Mouse (Mus musculus): ENCODE measurements around the gene Osbp. TPM values are rescaled to one million over a fixed set of nuclear protein-coding genes. Genes with fewer than 3 reads are reported as not detected.
"Not testable (repeated sequence)": the region's sequence is repeated elsewhere in the genome, so short reads cannot be mapped to it uniquely, and the experiment has no call there.

Gene Osbp
- polyA plus RNA-seq, 1 experiment from 2014 or later = 2.9 TPM

GRCm38 (mm10) chr19:11966201-11966636 is 478 bp downstream of the Osbp start:
- Histone ChIP-seq H3K4me3 (peak overlapping the region; percentile 89), H3K4me1 (replicated peaks) (peaks cover 17% of the 10 kb centered on the region), H3K9me3 (no peaks in the 10 kb centered on the region), H3K36me3 (peaks cover 22% of the 10 kb centered on the region), H3K27me3 (ENCODE audit: insufficient read depth, poor library complexity, severe bottlenecking) (no peaks in the 10 kb centered on the region), H3K27ac (peak overlapping the region; percentile 90)
- DNase-seq (ENCODE audit: low spot score) = peak; percentile 33
- WGBS = 1% methylated on average over 18 of the region's 18 CpGs

GRCm38 (mm10) chr19:11969155-11970050 is 3.7 kb downstream of the Osbp start:
- DNase-seq (ENCODE audit: low spot score) = no peak
- 90% methylated on average over 9 of the region's 9 CpGs for WGBS
- H3K27me3 ChIP-seq (ENCODE audit: insufficient read depth, poor library complexity, severe bottlenecking) = no peaks in the 10 kb centered on the region
- no peak overlapping the region for H3K4me3 ChIP-seq
- H3K4me1 ChIP-seq (replicated peaks) = peaks cover 17% of the 10 kb centered on the region
- no peaks in the 10 kb centered on the region for H3K9me3 ChIP-seq
- H3K36me3 ChIP-seq = peaks cover 54% of the 10 kb centered on the region
- no peak overlapping the region for H3K27ac ChIP-seq

- Histone ChIP-seq H3K27me3 (ENCODE audit: insufficient read depth, poor library complexity, severe bottlenecking) (no peaks in the 10 kb centered on the region), H3K36me3 (peaks cover 91% of the 10 kb centered on the region), H3K4me1 (replicated peaks) (no peaks in the 10 kb centered on the region), H3K4me3 (no peak overlapping the region), H3K9me3 (no peaks in the 10 kb centered on the region), H3K27ac (no peak overlapping the region)
- 94% methylated on average over 13 of the region's 13 CpGs for WGBS
- no peak for DNase-seq (ENCODE audit: low spot score)
Observed at GRCm38 (mm10) chr19:11973511-11974222, 7.9 kb downstream of the Osbp start.

GRCm38 (mm10) chr19:11974223-11974540 is 8.4 kb downstream of the Osbp start:
- WGBS = 96% methylated on average over 2 of the region's 2 CpGs
- peaks cover 91% of the 10 kb centered on the region for H3K36me3 ChIP-seq
- no peak for DNase-seq (ENCODE audit: low spot score)
- H3K4me3 ChIP-seq = no peak overlapping the region
- no peak overlapping the region for H3K27ac ChIP-seq
- no peaks in the 10 kb centered on the region for H3K9me3 ChIP-seq
- no peaks in the 10 kb centered on the region for H3K4me1 ChIP-seq (replicated peaks)
- H3K27me3 ChIP-seq (ENCODE audit: insufficient read depth, poor library complexity, severe bottlenecking) = no peaks in the 10 kb centered on the region

- no peak for DNase-seq (ENCODE audit: low spot score)
- WGBS = 90% methylated on average over 4 of the region's 4 CpGs
- no peak overlapping the region for H3K27ac ChIP-seq
- no peak overlapping the region for H3K4me3 ChIP-seq
- no peaks in the 10 kb centered on the region for H3K4me1 ChIP-seq (replicated peaks)
- no peaks in the 10 kb centered on the region for H3K9me3 ChIP-seq
- peaks cover 99% of the 10 kb centered on the region for H3K36me3 ChIP-seq
- H3K27me3 ChIP-seq (ENCODE audit: insufficient read depth, poor library complexity, severe bottlenecking) = no peaks in the 10 kb centered on the region
Observed at GRCm38 (mm10) chr19:11975683-11976082, 9.9 kb downstream of the Osbp start.

- peaks cover 99% of the 10 kb centered on the region for H3K36me3 ChIP-seq
- H3K4me3 ChIP-seq = no peak overlapping the region
- WGBS = 87% methylated on average over 5 of the region's 5 CpGs
- H3K9me3 ChIP-seq = no peaks in the 10 kb centered on the region
- DNase-seq (ENCODE audit: low spot score) = no peak
- no peak overlapping the region for H3K27ac ChIP-seq
- no peaks in the 10 kb centered on the region for H3K4me1 ChIP-seq (replicated peaks)
- no peaks in the 10 kb centered on the region for H3K27me3 ChIP-seq (ENCODE audit: insufficient read depth, poor library complexity, severe bottlenecking)
Observed at GRCm38 (mm10) chr19:11977363-11977762, 11.6 kb downstream of the Osbp start.

GRCm38 (mm10) chr19:11980471-11980870 is 14.7 kb downstream of the Osbp start:
- H3K9me3 ChIP-seq = no peaks in the 10 kb centered on the region
- H3K36me3 ChIP-seq = peaks cover 96% of the 10 kb centered on the region
- no peaks in the 10 kb centered on the region for H3K27me3 ChIP-seq (ENCODE audit: insufficient read depth, poor library complexity, severe bottlenecking)
- WGBS = 91% methylated on average over 4 of the region's 4 CpGs
- DNase-seq (ENCODE audit: low spot score) = no peak
- no peak overlapping the region for H3K4me3 ChIP-seq
- no peaks in the 10 kb centered on the region for H3K4me1 ChIP-seq (replicated peaks)
- no peak overlapping the region for H3K27ac ChIP-seq

GRCm38 (mm10) chr19:11984614-11985013 is 18.9 kb downstream of the Osbp start:
- not testable (repeated sequence) for H3K4me3 ChIP-seq; H3K27ac ChIP-seq; H3K4me1 ChIP-seq (replicated peaks); H3K9me3 ChIP-seq; H3K27me3 ChIP-seq (ENCODE audit: insufficient read depth, poor library complexity, severe bottlenecking); DNase-seq (ENCODE audit: low spot score)
- WGBS = 87% methylated on average over 5 of the region's 5 CpGs
- H3K36me3 ChIP-seq = peaks cover 97% of the 10 kb centered on the region

- Histone ChIP-seq H3K4me1 (replicated peaks) (no peaks in the 10 kb centered on the region), H3K27ac (no peak overlapping the region), H3K4me3 (no peak overlapping the region), H3K36me3 (peaks cover 96% of the 10 kb centered on the region), H3K27me3 (ENCODE audit: insufficient read depth, poor library complexity, severe bottlenecking) (no peaks in the 10 kb centered on the region), H3K9me3 (no peaks in the 10 kb centered on the region)
- 94% methylated on average over 3 of the region's 3 CpGs for WGBS
- DNase-seq (ENCODE audit: low spot score) = no peak
Observed at GRCm38 (mm10) chr19:11987841-11988240, 22.1 kb downstream of the Osbp start.

- Histone ChIP-seq H3K27ac (no peak overlapping the region), H3K4me1 (replicated peaks) (no peaks in the 10 kb centered on the region), H3K9me3 (no peaks in the 10 kb centered on the region), H3K27me3 (ENCODE audit: insufficient read depth, poor library complexity, severe bottlenecking) (no peaks in the 10 kb centered on the region), H3K36me3 (peaks cover 95% of the 10 kb centered on the region), H3K4me3 (no peak overlapping the region)
- no peak for DNase-seq (ENCODE audit: low spot score)
- WGBS = 93% methylated on average over 7 of the region's 7 CpGs
Observed at GRCm38 (mm10) chr19:11989334-11989733, 23.6 kb downstream of the Osbp start.

GRCm38 (mm10) chr19:11992034-11992433 is 26.3 kb downstream of the Osbp start:
- no peak for DNase-seq (ENCODE audit: low spot score)
- H3K4me1 ChIP-seq (replicated peaks) = no peaks in the 10 kb centered on the region
- 96% methylated on average over 9 of the region's 9 CpGs for WGBS
- no peaks in the 10 kb centered on the region for H3K9me3 ChIP-seq
- no peak overlapping the region for H3K4me3 ChIP-seq
- no peak overlapping the region for H3K27ac ChIP-seq
- peaks cover 85% of the 10 kb centered on the region for H3K36me3 ChIP-seq
- no peaks in the 10 kb centered on the region for H3K27me3 ChIP-seq (ENCODE audit: insufficient read depth, poor library complexity, severe bottlenecking)

GRCm38 (mm10) chr19:11992441-11993029 is 26.8 kb downstream of the Osbp start:
- WGBS = 93% methylated on average over 10 of the region's 10 CpGs
- no peak for DNase-seq (ENCODE audit: low spot score)
- Histone ChIP-seq H3K27ac (no peak overlapping the region), H3K9me3 (no peaks in the 10 kb centered on the region), H3K36me3 (peaks cover 80% of the 10 kb centered on the region), H3K4me3 (no peak overlapping the region), H3K4me1 (replicated peaks) (no peaks in the 10 kb centered on the region), H3K27me3 (ENCODE audit: insufficient read depth, poor library complexity, severe bottlenecking) (no peaks in the 10 kb centered on the region)
